Mouse (Mus musculus): ENCODE data around the gene Cfap161. TPM values are rescaled to one million over a fixed set of nuclear protein-coding genes. Genes with fewer than 3 reads are reported as not detected.

Gene Cfap161
- total and polyA plus RNA-seq, 2 experiments from 2014 or later: 0.90 TPM; not detected in 1

- Histone ChIP-seq H3K4me1 (ENCODE audit: control insufficient read depth, insufficient read depth) (peaks cover 4% of the 10 kb centered on the region; the same call in 1 of the 2 replicates), H3K9me3 (replicated peaks; ENCODE audit: control insufficient read depth, low read length) (no peaks in the 10 kb centered on the region), H3K9ac (replicated peaks; ENCODE audit: low read depth, low read length) (no peak overlapping the region), H3K4me3 (ENCODE audit: low read depth, low read length) (no peak overlapping the region), H3K4me2 (ENCODE audit: low read depth, low read length) (no peak overlapping the region), H3K36me3 (replicated peaks; ENCODE audit: control insufficient read depth, insufficient read depth, low read length) (no peaks in the 10 kb centered on the region), H3K27me3 (ENCODE audit: control insufficient read depth, insufficient read depth, low read length) (0 out of 2 replicates have a peak, but pooled peaks cover 4% of the 10 kb centered on the region), H3K27ac (ENCODE audit: low read depth) (no peak overlapping the region)
- no peak for ATAC-seq (ENCODE audit: insufficient read depth, low read depth)
- DNase-seq (ENCODE audit: low spot score): no peak
- WGBS: 72% methylated on average over 2 of the region's 2 CpGs
- TF ChIP-seq CTCF (IDR thresholded peaks at IDR 0.05; ENCODE audit: low read depth) (no peak), EP300 (IDR thresholded peaks at IDR 0.05; ENCODE audit: low read depth) (no peak)
Observed at GRCm38 (mm10) chr7:83742026-83742425, 52.7 kb downstream of the Cfap161 start.

GRCm38 (mm10) chr7:83739680-83740310 is 54.9 kb downstream of the Cfap161 start:
- DNase-seq (ENCODE audit: low spot score) (no peak), ATAC-seq (ENCODE audit: insufficient read depth, low read depth) (no peak)
- Histone ChIP-seq H3K4me2 (ENCODE audit: low read depth, low read length) (no peak overlapping the region), H3K27ac (ENCODE audit: low read depth) (no peak overlapping the region), H3K27me3 (ENCODE audit: control insufficient read depth, insufficient read depth, low read length) (0 out of 2 replicates have a peak, but pooled peaks cover 4% of the 10 kb centered on the region), H3K9me3 (replicated peaks; ENCODE audit: control insufficient read depth, low read length) (no peaks in the 10 kb centered on the region), H3K36me3 (replicated peaks; ENCODE audit: control insufficient read depth, insufficient read depth, low read length) (no peaks in the 10 kb centered on the region), H3K4me3 (ENCODE audit: low read depth, low read length) (no peak overlapping the region), H3K9ac (replicated peaks; ENCODE audit: low read depth, low read length) (no peak overlapping the region), H3K4me1 (ENCODE audit: control insufficient read depth, insufficient read depth) (peaks cover under 1% of the 10 kb centered on the region; the same call in 1 of the 2 replicates)
- 37% methylated on average over 7 of the region's 7 CpGs for WGBS
- no peak for TF ChIP-seq EP300 (IDR thresholded peaks at IDR 0.05; ENCODE audit: low read depth)
- TF ChIP-seq CTCF (IDR thresholded peaks at IDR 0.05; ENCODE audit: low read depth): no peak

DNA sequence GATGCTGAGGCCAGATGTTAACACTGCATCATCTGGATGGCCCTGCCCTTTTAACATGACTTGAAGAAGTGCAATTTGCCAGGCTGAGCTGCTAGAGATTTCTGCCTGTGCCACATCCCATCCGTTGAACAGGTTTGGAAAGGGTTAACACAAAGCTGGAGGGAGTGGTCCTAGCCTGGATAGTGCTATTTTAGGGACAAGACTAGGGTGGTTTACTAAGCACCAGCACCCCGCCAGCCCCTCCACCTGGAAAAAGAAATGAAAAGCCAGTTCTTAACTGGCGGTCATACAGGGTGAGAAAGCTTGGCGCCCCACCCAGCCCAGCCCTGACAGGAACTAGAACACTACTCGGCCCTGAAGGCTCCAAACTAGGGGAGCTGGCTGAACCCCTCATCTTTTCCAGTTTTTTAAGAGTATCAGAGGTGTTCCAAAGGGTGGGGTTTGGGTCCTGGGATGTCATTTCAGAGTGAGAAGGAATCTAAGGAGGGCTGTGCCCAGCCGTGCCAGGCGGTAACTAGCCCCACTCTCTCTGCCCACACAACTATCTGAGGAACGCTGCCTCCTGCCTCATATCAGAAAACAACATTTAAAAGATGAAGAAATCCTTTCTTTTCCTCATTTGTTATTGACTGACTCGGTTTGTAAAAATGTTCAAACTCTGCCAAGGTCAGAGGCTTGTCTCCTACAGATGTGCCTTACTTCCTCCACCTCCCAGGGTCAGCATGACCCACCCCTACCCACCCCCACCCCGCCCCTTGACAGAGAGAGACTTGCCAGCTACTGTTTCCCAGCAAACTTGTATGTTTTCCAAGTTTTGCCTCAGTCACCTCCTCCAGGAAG is 55.8 kb downstream of the Cfap161 start:
- WGBS: 49% methylated on average over 10 of the region's 10 CpGs
- ATAC-seq (ENCODE audit: insufficient read depth, low read depth) (no peak), DNase-seq (ENCODE audit: low spot score) (no peak)
- Histone ChIP-seq H3K27me3 (ENCODE audit: control insufficient read depth, insufficient read depth, low read length) (no peaks in the 10 kb centered on the region), H3K4me1 (ENCODE audit: control insufficient read depth, insufficient read depth) (no peaks in the 10 kb centered on the region), H3K9me3 (replicated peaks; ENCODE audit: control insufficient read depth, low read length) (no peaks in the 10 kb centered on the region), H3K4me3 (ENCODE audit: low read depth, low read length) (no peak overlapping the region), H3K27ac (ENCODE audit: low read depth) (no peak overlapping the region), H3K36me3 (replicated peaks; ENCODE audit: control insufficient read depth, insufficient read depth, low read length) (no peaks in the 10 kb centered on the region), H3K9ac (replicated peaks; ENCODE audit: low read depth, low read length) (no peak overlapping the region), H3K4me2 (ENCODE audit: low read depth, low read length) (no peak overlapping the region)
- no peak for TF ChIP-seq CTCF (IDR thresholded peaks at IDR 0.05; ENCODE audit: low read depth)
- no peak for TF ChIP-seq EP300 (IDR thresholded peaks at IDR 0.05; ENCODE audit: low read depth)

DNA sequence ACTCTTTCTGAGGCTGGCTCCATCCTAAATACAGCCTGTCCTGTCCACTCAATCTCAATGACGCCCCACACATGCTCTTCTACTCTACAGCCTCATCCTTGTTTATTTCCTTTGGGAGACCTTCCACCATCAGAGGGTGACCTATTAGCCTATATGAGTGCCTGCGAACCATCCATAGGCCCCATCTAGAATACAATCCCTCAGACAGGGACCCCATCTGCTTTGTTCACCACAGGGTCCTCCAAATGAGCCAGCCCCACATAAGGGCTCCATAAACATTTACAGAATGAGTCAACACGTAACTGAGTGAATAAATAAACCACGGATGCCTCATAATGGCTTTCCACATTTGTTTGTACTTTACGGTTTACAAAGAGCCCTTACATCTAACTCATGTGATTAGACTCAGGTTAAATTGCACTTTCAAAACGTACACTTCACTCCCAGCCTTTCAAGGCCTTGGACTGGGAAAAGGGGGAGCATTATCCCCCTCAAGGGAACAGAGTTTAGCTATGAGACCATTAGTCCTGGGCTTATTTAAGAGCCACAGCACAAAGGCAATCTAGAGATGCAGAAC is 56.7 kb downstream of the Cfap161 start:
- Histone ChIP-seq H3K27me3 (ENCODE audit: control insufficient read depth, insufficient read depth, low read length) (no peaks in the 10 kb centered on the region), H3K9me3 (replicated peaks; ENCODE audit: control insufficient read depth, low read length) (no peaks in the 10 kb centered on the region), H3K4me1 (ENCODE audit: control insufficient read depth, insufficient read depth) (no peaks in the 10 kb centered on the region), H3K27ac (ENCODE audit: low read depth) (no peak overlapping the region), H3K4me2 (ENCODE audit: low read depth, low read length) (no peak overlapping the region), H3K9ac (replicated peaks; ENCODE audit: low read depth, low read length) (no peak overlapping the region), H3K4me3 (ENCODE audit: low read depth, low read length) (no peak overlapping the region), H3K36me3 (replicated peaks; ENCODE audit: control insufficient read depth, insufficient read depth, low read length) (no peaks in the 10 kb centered on the region)
- 84% methylated on average over 6 of the region's 6 CpGs for WGBS
- DNase-seq (ENCODE audit: low spot score) (no peak), ATAC-seq (ENCODE audit: insufficient read depth, low read depth) (no peak)
- no peak for TF ChIP-seq EP300 (IDR thresholded peaks at IDR 0.05; ENCODE audit: low read depth)
- no peak for TF ChIP-seq CTCF (IDR thresholded peaks at IDR 0.05; ENCODE audit: low read depth)

DNA sequence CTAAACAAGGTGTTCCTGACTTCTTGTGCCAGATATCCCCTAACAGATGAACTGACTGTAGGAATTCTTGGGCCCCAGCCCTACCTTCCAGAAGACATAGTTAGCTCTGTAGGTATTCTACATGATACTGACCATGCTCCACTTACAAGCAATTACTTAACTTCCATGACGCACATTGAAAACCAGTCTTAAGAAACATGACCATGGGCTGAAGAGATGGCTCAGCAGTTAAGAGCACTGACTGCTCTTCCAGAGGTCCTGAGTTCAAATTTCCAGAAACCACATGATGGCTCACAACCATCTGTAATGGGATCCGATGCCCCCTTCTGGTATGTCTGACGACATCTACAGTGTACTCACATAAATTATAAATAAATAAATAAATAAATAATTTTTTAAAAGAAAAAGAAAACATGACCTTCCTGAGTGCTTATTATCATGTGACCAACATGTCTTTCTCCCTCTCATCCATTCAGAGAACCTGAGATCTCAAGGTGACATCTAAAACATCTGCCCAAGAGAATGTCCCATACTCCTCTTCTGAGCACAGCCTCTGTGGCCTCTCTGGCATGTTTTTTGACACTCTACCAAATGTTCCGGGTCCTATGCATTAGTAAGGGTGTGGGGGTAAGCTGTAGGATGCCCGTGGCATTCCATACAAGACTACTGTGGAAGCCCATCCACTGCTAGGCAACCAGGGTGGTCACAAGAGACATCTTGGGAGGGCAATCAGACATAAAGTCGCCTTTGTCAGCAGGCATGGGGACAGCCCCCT is 58.2 kb downstream of the Cfap161 start:
- no peak overlapping the region for H3K27ac ChIP-seq (ENCODE audit: low read depth)
- no peak for ATAC-seq (ENCODE audit: insufficient read depth, low read depth)
- H3K4me1 ChIP-seq (ENCODE audit: control insufficient read depth, insufficient read depth): no peaks in the 10 kb centered on the region
- 83% methylated on average over 6 of the region's 6 CpGs for WGBS
- H3K9me3 ChIP-seq (replicated peaks; ENCODE audit: control insufficient read depth, low read length): no peaks in the 10 kb centered on the region
- no peak for DNase-seq (ENCODE audit: low spot score)
- H3K36me3 ChIP-seq (replicated peaks; ENCODE audit: control insufficient read depth, insufficient read depth, low read length): no peaks in the 10 kb centered on the region
- no peak overlapping the region for H3K4me3 ChIP-seq (ENCODE audit: low read depth, low read length)
- H3K27me3 ChIP-seq (ENCODE audit: control insufficient read depth, insufficient read depth, low read length): no peaks in the 10 kb centered on the region
- TF ChIP-seq EP300 (IDR thresholded peaks at IDR 0.05; ENCODE audit: low read depth): no peak
- no peak for TF ChIP-seq CTCF (IDR thresholded peaks at IDR 0.05; ENCODE audit: low read depth)
- no peak overlapping the region for H3K9ac ChIP-seq (replicated peaks; ENCODE audit: low read depth, low read length)
- H3K4me2 ChIP-seq (ENCODE audit: low read depth, low read length): no peak overlapping the region

Data from heart, postnatal 0 days (tissue).